Mouse (Mus musculus): ENCODE data around the gene Olfr473. TPM values are rescaled to one million over a fixed set of nuclear protein-coding genes. Genes with fewer than 3 reads are reported as not detected.

Gene Olfr473
- not detected for total RNA-seq (2023)

GRCm38 (mm10) chr7:107930146-107930545 lies at the start of gene Olfr473:
TSS of gene Olfr473 (plus strand) at chr7:107930446.

GRCm38 (mm10) chr7:107897602-107898001 lies 32.6 kb upstream of the Olfr473 start, which contains the start of gene Olfr472:
TSS of gene Olfr472 (plus strand) at chr7:107897902.

GRCm38 (mm10) chr7:107954343-107954742 lies 24.1 kb downstream of the Olfr473 start, which contains the start of gene Olfr474:
TSS of gene Olfr474 (plus strand) at chr7:107954643.

GRCm38 (mm10) chr7:107964503-107964902 lies 34.3 kb downstream of the Olfr473 start, which contains the start of gene Olfr476:
TSS of gene Olfr476 (plus strand) at chr7:107964803.

Other genes with a start within 250 kb of the Olfr473 start
- not detected for gene Cyb5r2, start 172.4 kb upstream of the Olfr473 start, total RNA-seq (2023)
- gene Ovch2, start 129.2 kb upstream of the Olfr473 start, total RNA-seq (2023), result not detected
- gene Olfr467, start 118.2 kb upstream of the Olfr473 start, total RNA-seq (2023), result not detected
- not detected for gene Olfr469, start 104.9 kb upstream of the Olfr473 start, total RNA-seq (2023)
- gene Olfr470, start 83.0 kb upstream of the Olfr473 start, total RNA-seq (2023), result not detected
- gene Olfr472, start 32.5 kb upstream of the Olfr473 start, total RNA-seq (2023), result not detected
- gene Olfr474, start 24.2 kb downstream of the Olfr473 start, total RNA-seq (2023), result not detected
- gene Olfr476, start 34.4 kb downstream of the Olfr473 start, total RNA-seq (2023), result not detected
- not detected for gene Olfr477, start 56.2 kb downstream of the Olfr473 start, total RNA-seq (2023)
- gene Olfr478, start 103.5 kb downstream of the Olfr473 start, total RNA-seq (2023), result not detected
- gene Olfr479, start 120.2 kb downstream of the Olfr473 start, total RNA-seq (2023), result not detected
- not detected for gene Olfr480, start 136.9 kb downstream of the Olfr473 start, total RNA-seq (2023)
- not detected for gene Olfr481, start 149.4 kb downstream of the Olfr473 start, total RNA-seq (2023)
- 1 to 10 TPM; 1.2 to 1.7 TPM for gene Olfr482, start 167.1 kb downstream of the Olfr473 start, total RNA-seq (2023)
- gene Olfr483, start 170.4 kb downstream of the Olfr473 start, total RNA-seq (2023), result not detected
- not detected for gene Olfr484, start 197.0 kb downstream of the Olfr473 start, total RNA-seq (2023)
- gene Olfr485, start 229.4 kb downstream of the Olfr473 start, total RNA-seq (2023), result not detected
- gene Olfr486, start 242.3 kb downstream of the Olfr473 start, total RNA-seq (2023), result not detected